Mouse (Mus musculus) midbrain, embryonic 12.5 days (tissue): Measurements from ENCODE around the gene Mpig6b. TPM values are rescaled to one million over a fixed set of nuclear protein-coding genes. Genes with fewer than 3 reads are reported as not detected.
"Not testable (repeated sequence)": the region's sequence is repeated elsewhere in the genome, so short reads cannot be mapped to it uniquely, and the experiment has no call there.

ENCODE experiments used
- ATAC-seq: fragments of 200-750 bp; cut with Nextera tagmentation; 2 replicates; pipeline ENCODE4 v1.8.0; 2017; ENCODE audit warnings: low read depth, moderate TSS enrichment, moderate library complexity; ENCODE audit not compliant: low FRiP score
- H3K27ac ChIP-seq: fragments of 300-500 bp; sonication (generic); replicated peaks from 2 replicates; pipeline ENCODE4 v1.5.1; 2016; ENCODE audit warnings: mild to moderate bottlenecking
- H3K27me3 ChIP-seq: fragments of 300-500 bp; sonication (generic); 2 replicates; pipeline ENCODE4 v1.6.1; 2016; ENCODE audit warnings: mild to moderate bottlenecking
- H3K36me3 ChIP-seq: fragments of 300-500 bp; sonication (generic); 2 replicates; pipeline ENCODE4 v1.6.1; 2016
- H3K4me1 ChIP-seq: fragments of 300-500 bp; sonication (generic); 2 replicates; pipeline ENCODE4 v1.6.1; 2016
- H3K4me2 ChIP-seq: fragments of 300-500 bp; sonication (generic); replicated peaks from 2 replicates; pipeline ENCODE4 v1.6.1; 2016; ENCODE audit warnings: mild to moderate bottlenecking, moderate library complexity
- H3K4me3 ChIP-seq: fragments of 300-500 bp; sonication (generic); 2 replicates; pipeline ENCODE4 v1.5.1; 2016; ENCODE audit warnings: mild to moderate bottlenecking
- H3K9ac ChIP-seq: fragments of 300-500 bp; sonication (generic); replicated peaks from 2 replicates; pipeline ENCODE4 v1.6.1; 2016; ENCODE audit warnings: mild to moderate bottlenecking, moderate library complexity
- H3K9me3 ChIP-seq: fragments of 300-500 bp; sonication (generic); 2 replicates; pipeline ENCODE4 v1.6.1; 2016; ENCODE audit warnings: mild to moderate bottlenecking
- WGBS: fragments of 180-500 bp; shearing (Covaris S2); methylation state at CpG from one replicate; pipeline ENCODE4 v1.1.7; 2016; 5-methylcytosine and 5-hydroxymethylcytosine counted together
- polyA plus RNA-seq: library from polyadenylated mRNA; unstranded; fragments of >200 nt; fragmentation: Nextera tagmentation; extraction: Ambion mirVana; gene quantifications from 2 replicates; pipeline ENCODE4 v1.2.1, GENCODE M21; 2016

Mpig6b gene
- polyA plus RNA-seq, 1 experiment from 2014 or later: 0.93 TPM

GRCm38 (mm10) chr17:35044904-35045806, 20.8 kb downstream of the Mpig6b start:
- Histone ChIP-seq H3K4me3 (peak overlapping the region; percentile 53; the same call in 1 of the 2 replicates), H3K27me3 (no peaks in the 10 kb centered on the region), H3K9me3 (no peaks in the 10 kb centered on the region), H3K36me3 (no peaks in the 10 kb centered on the region), H3K4me2 (peak overlapping the region; percentile 91), H3K27ac (no peak overlapping the region), H3K9ac (peak overlapping the region; percentile 81; the same call in 1 of the 2 replicates), H3K4me1 (peaks cover 44% of the 10 kb centered on the region)
- WGBS: 92% methylated on average over 7 of the region's 7 CpGs
- ATAC-seq: no peak

- no peaks in the 10 kb centered on the region for H3K36me3 ChIP-seq
- no peaks in the 10 kb centered on the region for H3K27me3 ChIP-seq
- H3K4me2 ChIP-seq: no peak overlapping the region
- H3K4me1 ChIP-seq: peaks cover 30% of the 10 kb centered on the region
- H3K27ac ChIP-seq: no peak overlapping the region
- H3K9ac ChIP-seq: no peak overlapping the region
- H3K9me3 ChIP-seq: no peaks in the 10 kb centered on the region
- 89% methylated on average over 4 of the region's 4 CpGs for WGBS
- H3K4me3 ChIP-seq: no peak overlapping the region
- no peak for ATAC-seq
These were observed 22.2 kb downstream of the Mpig6b start for GRCm38 (mm10) chr17:35043794-35044193.

GRCm38 (mm10) chr17:35039121-35039873, 26.7 kb downstream of the Mpig6b start:
- H3K36me3 ChIP-seq: no peaks in the 10 kb centered on the region
- H3K4me1 ChIP-seq: no peaks in the 10 kb centered on the region
- no peak for ATAC-seq
- no peaks in the 10 kb centered on the region for H3K9me3 ChIP-seq
- H3K4me2 ChIP-seq: no peak overlapping the region
- H3K27me3 ChIP-seq: no peaks in the 10 kb centered on the region
- no peak overlapping the region for H3K27ac ChIP-seq
- H3K4me3 ChIP-seq: no peak overlapping the region
- 88% methylated on average over 11 of the region's 11 CpGs for WGBS
- H3K9ac ChIP-seq: no peak overlapping the region

GRCm38 (mm10) chr17:35034896-35035295, 31.1 kb downstream of the Mpig6b start:
- Histone ChIP-seq H3K27ac (no peak overlapping the region), H3K9me3 (no peaks in the 10 kb centered on the region), H3K4me3 (no peak overlapping the region), H3K9ac (no peak overlapping the region), H3K27me3 (no peaks in the 10 kb centered on the region; the same call in 1 of the 2 replicates), H3K36me3 (no peaks in the 10 kb centered on the region), H3K4me2 (no peak overlapping the region), H3K4me1 (peaks cover 5% of the 10 kb centered on the region)
- 82% methylated on average over 6 of the region's 6 CpGs for WGBS
- ATAC-seq: no peak

- not testable (repeated sequence) for H3K9me3 ChIP-seq, ATAC-seq, H3K9ac ChIP-seq, H3K4me3 ChIP-seq, H3K4me2 ChIP-seq, H3K27me3 ChIP-seq, H3K36me3 ChIP-seq, H3K27ac ChIP-seq, H3K4me1 ChIP-seq
- 57% methylated on average over 1 of the region's 1 CpGs for WGBS
These were observed 32.3 kb downstream of the Mpig6b start for GRCm38 (mm10) chr17:35033703-35034102.

GRCm38 (mm10) chr17:35032323-35032870, 33.6 kb downstream of the Mpig6b start:
- peaks cover 17% of the 10 kb centered on the region for H3K4me1 ChIP-seq
- ATAC-seq: no peak
- H3K9me3 ChIP-seq: no peaks in the 10 kb centered on the region
- H3K27me3 ChIP-seq: no peaks in the 10 kb centered on the region; the same call in 1 of the 2 replicates
- no peak overlapping the region for H3K4me3 ChIP-seq
- H3K4me2 ChIP-seq: no peak overlapping the region
- WGBS: 78% methylated on average over 8 of the region's 8 CpGs
- H3K27ac ChIP-seq: no peak overlapping the region
- H3K9ac ChIP-seq: no peak overlapping the region
- H3K36me3 ChIP-seq: no peaks in the 10 kb centered on the region

- ATAC-seq: no peak
- H3K36me3 ChIP-seq: no peaks in the 10 kb centered on the region
- no peaks in the 10 kb centered on the region for H3K9me3 ChIP-seq
- H3K27ac ChIP-seq: no peak overlapping the region
- peaks cover 22% of the 10 kb centered on the region for H3K4me1 ChIP-seq
- H3K4me2 ChIP-seq: no peak overlapping the region
- no peak overlapping the region for H3K4me3 ChIP-seq
- no peaks in the 10 kb centered on the region; the same call in 1 of the 2 replicates for H3K27me3 ChIP-seq
- WGBS: 91% methylated on average over 7 of the region's 7 CpGs
- H3K9ac ChIP-seq: no peak overlapping the region
These were observed 34.1 kb downstream of the Mpig6b start for GRCm38 (mm10) chr17:35031880-35032279.

- 92% methylated on average over 11 of the region's 11 CpGs for WGBS
- no peaks in the 10 kb centered on the region; the same call in 1 of the 2 replicates for H3K27me3 ChIP-seq
- ATAC-seq: no peak
- H3K36me3 ChIP-seq: no peaks in the 10 kb centered on the region
- H3K9me3 ChIP-seq: no peaks in the 10 kb centered on the region
- peaks cover 25% of the 10 kb centered on the region for H3K4me1 ChIP-seq
- H3K27ac ChIP-seq: no peak overlapping the region
- H3K9ac ChIP-seq: no peak overlapping the region
- no peak overlapping the region for H3K4me2 ChIP-seq
- H3K4me3 ChIP-seq: no peak overlapping the region
These were observed 34.7 kb downstream of the Mpig6b start for GRCm38 (mm10) chr17:35031272-35031671.

GRCm38 (mm10) chr17:35029691-35030532, 36.1 kb downstream of the Mpig6b start:
- Histone ChIP-seq H3K9me3 (no peaks in the 10 kb centered on the region), H3K27me3 (no peaks in the 10 kb centered on the region; the same call in 1 of the 2 replicates), H3K4me1 (peaks cover 30% of the 10 kb centered on the region), H3K4me3 (0 out of 2 replicates have a peak overlapping the region, but pooled peaks have one; percentile 10), H3K36me3 (no peaks in the 10 kb centered on the region), H3K27ac (0 out of 2 replicates have a peak overlapping the region, but pooled peaks have one; percentile 35), H3K9ac (no peak overlapping the region), H3K4me2 (peak overlapping the region; percentile 26)
- 0 out of 2 replicates have a peak, but pooled peaks have one; percentile 17 for ATAC-seq
- 30% methylated on average over 19 of the region's 19 CpGs for WGBS

GRCm38 (mm10) chr17:35028315-35028714, 37.7 kb downstream of the Mpig6b start:
- WGBS: 82% methylated on average over 2 of the region's 2 CpGs
- ATAC-seq: no peak
- H3K4me1 ChIP-seq: peaks cover 30% of the 10 kb centered on the region
- H3K9me3 ChIP-seq: no peaks in the 10 kb centered on the region
- H3K4me2 ChIP-seq: no peak overlapping the region
- H3K27ac ChIP-seq: no peak overlapping the region
- H3K9ac ChIP-seq: no peak overlapping the region
- no peak overlapping the region for H3K4me3 ChIP-seq
- no peaks in the 10 kb centered on the region for H3K36me3 ChIP-seq
- no peaks in the 10 kb centered on the region; the same call in 1 of the 2 replicates for H3K27me3 ChIP-seq
